Mouse (Mus musculus): Measurements from ENCODE around the gene Olfr1126.
"Not testable (repeated sequence)": the region's sequence is repeated elsewhere in the genome, so short reads cannot be mapped to it uniquely, and the experiment has no call there.

Gene Olfr1126

GRCm38 (mm10) chr2:87453662-87454061 is at the start of gene Olfr1126:
Olfr1126 (plus strand) TSS chr2:87453962.
- no peak for DNase-seq

- no peak for DNase-seq
Measured at GRCm38 (mm10) chr2:87416335-87416734, 37.4 kb upstream of the Olfr1126 start, which contains the start of gene Olfr1123. Olfr1123 (plus strand) TSS chr2:87416635.

- DNase-seq: no peak
Measured at GRCm38 (mm10) chr2:87429975-87430374, 23.8 kb upstream of the Olfr1126 start, which contains the start of gene Olfr1124. Olfr1124 (plus strand) TSS chr2:87430275.

GRCm38 (mm10) chr2:87437731-87438130 is 16.0 kb upstream of the Olfr1126 start:
- no peak for DNase-seq

- DNase-seq: no peak
Measured at GRCm38 (mm10) chr2:87461769-87462168, 8.0 kb downstream of the Olfr1126 start.

- no peak for DNase-seq
Measured at GRCm38 (mm10) chr2:87480207-87480606, 26.4 kb downstream of the Olfr1126 start.

- no peak for DNase-seq
Measured at GRCm38 (mm10) chr2:87481158-87481557, 27.4 kb downstream of the Olfr1126 start.

GRCm38 (mm10) chr2:87482276-87482675 is 28.5 kb downstream of the Olfr1126 start:
- no peak for DNase-seq

- not testable (repeated sequence) for DNase-seq
Measured at GRCm38 (mm10) chr2:87496993-87497392, 43.2 kb downstream of the Olfr1126 start, which contains the start of gene Pramel7. Pramel7 (minus strand) TSS chr2:87497093.

- DNase-seq: no peak
Measured at GRCm38 (mm10) chr2:87506265-87506664, 52.5 kb downstream of the Olfr1126 start, which contains the start of gene Pramel6. Pramel6 (plus strand) TSS chr2:87506565.

Data from kidney, postnatal 36 days (tissue).